9 mouse cellular contexts compared by ENCODE assay signal in the genomic region with DNA sequence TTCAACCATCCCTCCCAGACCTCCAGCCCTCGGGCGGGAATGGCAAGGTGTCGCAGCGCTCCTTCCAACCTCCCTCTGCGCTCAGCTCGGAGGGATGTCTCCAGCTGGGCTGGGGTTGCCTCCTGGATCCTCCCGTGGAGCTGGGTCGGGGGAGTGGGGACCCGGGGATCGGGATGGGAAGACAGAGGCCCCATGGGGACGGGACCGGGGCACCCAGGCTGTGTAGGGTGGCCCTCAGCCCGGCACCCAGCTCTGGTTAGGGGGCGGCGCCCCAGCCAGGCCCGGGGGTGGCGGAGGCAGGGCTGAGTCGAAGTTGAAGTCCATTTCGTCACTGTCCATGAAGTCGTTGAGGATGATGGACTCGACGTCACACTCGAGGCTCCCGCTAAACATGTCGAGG. TPM values are rescaled to one million over a fixed set of nuclear protein-coding genes. Genes with fewer than 3 reads are reported as not detected.
DNase-seq lines count a peak whose midpoint lies in the region; ATAC-seq and TF ChIP-seq lines count a peak whose summit lies in the region.
"Had no signal": no experiment of that assay in that cellular context is flagged by ENCODE, and none has a peak within 500 bp of the region (broad histone marks: within the 10 kb centered on the region; RNA-seq: fewer than 3 reads in every experiment).

No protein-coding gene starts in this region.

- H3K36me3 ChIP-seq in liver, embryonic 13.5 days: no peaks in the 10 kb centered on the region
- H3K36me3 ChIP-seq in stomach, postnatal 0 days (ENCODE audit: control insufficient read depth, insufficient read depth, low read length): no peaks in the 10 kb centered on the region

- 13% methylated on average over 25 of the region's 25 CpGs for WGBS in liver, embryonic 13.5 days (ENCODE audit: insufficient replicate concordance)
- 16% methylated on average over 22 of the region's 25 CpGs for WGBS in stomach, postnatal 0 days

- intact Hi-C loops in gastrocnemius, adult 2 months (cut with DNase I): no loop called here
- intact Hi-C loops in left cerebral cortex, postnatal 4 days (cut with DNase I): no loop called here

- H3K4me2 ChIP-seq in liver, embryonic 13.5 days: peak overlapping the region; percentile 49
- peak overlapping the region; percentile 67 for H3K4me2 ChIP-seq in stomach, postnatal 0 days (replicated peaks; ENCODE audit: low read depth)

- H3K27ac ChIP-seq in gastrocnemius, adult 2 months: no peak overlapping the region
- no peak overlapping the region for H3K27ac ChIP-seq in liver, embryonic 13.5 days
- H3K27ac ChIP-seq in stomach, postnatal 0 days (replicated peaks): no peak overlapping the region

- no peak for TF ChIP-seq EP300 in stomach, postnatal 0 days (optimal IDR thresholded peaks at IDR 0.05)

- H3K9me3 ChIP-seq in liver, embryonic 13.5 days (replicated peaks): no peaks in the 10 kb centered on the region
- no peaks in the 10 kb centered on the region for H3K9me3 ChIP-seq in stomach, postnatal 0 days (ENCODE audit: control insufficient read depth, low read length)

- TF ChIP-seq CTCF in gastrocnemius, adult 2 months (IDR thresholded peaks at IDR 0.05): no peak
- no peak for TF ChIP-seq CTCF in stomach, postnatal 0 days (IDR thresholded peaks at IDR 0.05; ENCODE audit: low read depth)

- peaks cover 88% of the 10 kb centered on the region for H3K27me3 ChIP-seq in liver, embryonic 13.5 days
- peaks cover 23% of the 10 kb centered on the region for H3K27me3 ChIP-seq in stomach, postnatal 0 days (ENCODE audit: control insufficient read depth, insufficient read depth, low read length)

- peak overlapping the region; percentile 57 for H3K4me3 ChIP-seq in gastrocnemius, adult 2 months
- H3K4me3 ChIP-seq in liver, embryonic 13.5 days (replicated peaks): peak overlapping the region; percentile 34; the same call in 1 of the 2 replicates
- H3K4me3 ChIP-seq in stomach, postnatal 0 days (ENCODE audit: low read depth, low read length): peak overlapping the region; percentile 35

- H3K4me1 ChIP-seq in liver, embryonic 13.5 days (replicated peaks): no peaks in the 10 kb centered on the region
- peaks cover 2% of the 10 kb centered on the region; the same call in 1 of the 2 replicates for H3K4me1 ChIP-seq in stomach, postnatal 0 days (replicated peaks; ENCODE audit: control insufficient read depth, insufficient read depth)

- ATAC-seq in liver, embryonic 13.5 days (ENCODE audit: low read depth): no peak
- no peak for ATAC-seq in stomach, postnatal 0 days (ENCODE audit: low FRiP score, low TSS enrichment)

- DNase-seq in gastrocnemius, adult 2 months: peak; percentile 42
- no peak for DNase-seq in gastrocnemius, postnatal 25 days
- peak; percentile 53 for DNase-seq in testis, postnatal 10 days (ENCODE audit: low spot score)
- no peak for DNase-seq in testis, postnatal 14 days (ENCODE audit: low spot score)
- no peak for DNase-seq in liver, embryonic 13.5 days
- DNase-seq in stomach, postnatal 0 days (ENCODE audit: low spot score): no peak
- no peak for DNase-seq in left cerebral cortex, postnatal 4 days
- DNase-seq in right cerebral cortex, postnatal 10 days (ENCODE audit: low spot score in 2 of 2): no peak
- DNase-seq: cerebellum, adult 11 months had no signal

- H3K9ac ChIP-seq in liver, embryonic 13.5 days: no peak overlapping the region
- peak overlapping the region; percentile 56 for H3K9ac ChIP-seq in stomach, postnatal 0 days (ENCODE audit: low read length)

RNA-seq across cellular contexts. Expression of a gene that starts 19.5 kb away (rescaled TPM):
- total RNA-seq in gastrocnemius, adult 2 months (2021): 10 to 100 TPM in 1 of 2 experiments, 1 to 10 TPM in 1; 4.3 to 10.0 TPM
- total RNA-seq in gastrocnemius, postnatal 25 days (2021): 1 to 10 TPM; 7.0 to 8.9 TPM
- not detected in 2 replicates for polyA plus RNA-seq in liver, embryonic 13.5 days (2015; fragmentation: Nextera tagmentation; extraction: Ambion mirVana)
- 0.28 and 0.53 TPM in 2 replicates for polyA plus RNA-seq in stomach, postnatal 0 days (2015; fragmentation: Nextera tagmentation; extraction: Ambion mirVana)
- total RNA-seq in left cerebral cortex, postnatal 4 days (2021): 10 to 100 TPM; 45.7 to 46.8 TPM

Comparison
In these comparisons a context has a peak if more than half of its experiments do, and no peak if none do; other contexts are left out.
1. DNase-seq: peak in gastrocnemius, adult 2 months (single experiment) and testis, postnatal 10 days (single experiment); none in gastrocnemius, postnatal 25 days (single experiment), testis, postnatal 14 days (single experiment), liver, embryonic 13.5 days (single experiment), stomach, postnatal 0 days (single experiment), left cerebral cortex, postnatal 4 days (single experiment) and right cerebral cortex, postnatal 10 days (0 of 2).
2. RNA of a gene that starts 19.5 kb away (total RNA-seq): 45.7 to 46.8 TPM in left cerebral cortex, postnatal 4 days; 4.3 to 10.0 TPM in gastrocnemius, adult 2 months and 7.0 to 8.9 TPM in gastrocnemius, postnatal 25 days; every median in the first group is over 4 times any median in the second.
3. Peak in every context shown above with its lines, with median percentiles within 50 percentile points of each other: H3K4me3 ChIP-seq.